Mouse (Mus musculus): ENCODE measurements around the gene Il6ra.

DNA sequence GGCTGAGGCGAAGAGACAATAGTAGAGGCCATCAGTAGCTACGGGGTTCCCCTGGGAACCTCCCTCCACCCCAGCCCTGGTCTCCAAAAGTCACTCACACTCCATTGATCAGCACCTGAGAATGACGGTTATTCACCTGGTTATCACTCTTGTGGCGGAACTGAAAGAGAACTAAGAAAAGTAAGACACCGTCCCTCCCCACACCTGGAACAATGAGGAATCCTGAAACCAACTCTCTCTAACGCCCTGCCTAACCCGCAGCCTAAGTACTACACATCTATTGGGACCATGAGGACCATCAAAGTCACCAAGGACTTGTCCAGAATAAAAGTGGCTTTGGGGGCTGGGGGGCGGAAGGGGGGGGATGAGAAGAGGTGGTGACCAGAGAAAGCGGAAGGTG lies 44.9 kb upstream of the Il6ra start:
- no peak for TF ChIP-seq POLR2A (IDR thresholded peaks at IDR 0.05; ENCODE audit: insufficient read depth, low read length)
- no peak for TF ChIP-seq CTCF (IDR thresholded peaks at IDR 0.05; ENCODE audit: low read depth, low read length)
